Mouse (Mus musculus) liver, adult (tissue): Measurements from ENCODE around the gene Wdr27.

ENCODE experiments used
- GATA4 ChIP-seq: IDR thresholded peaks from 2 replicates; pipeline ENCODE4 v1.6.1; 2014; ENCODE audit warnings: mild to moderate bottlenecking, low read length; ENCODE audit not compliant: insufficient replicate concordance

Gene Wdr27

GRCm38 (mm10) chr17:14927644-14928218 is 15.2 kb downstream of the Wdr27 start:
- no peak for TF ChIP-seq GATA4

- TF ChIP-seq GATA4, result no peak
Observed at GRCm38 (mm10) chr17:14921582-14921981, 21.4 kb downstream of the Wdr27 start.

GRCm38 (mm10) chr17:14917866-14918265 is 25.1 kb downstream of the Wdr27 start:
- TF ChIP-seq GATA4, result no peak

- TF ChIP-seq GATA4, result no peak
Observed at GRCm38 (mm10) chr17:14914401-14914800, 28.6 kb downstream of the Wdr27 start.

GRCm38 (mm10) chr17:14912981-14913380 is 30.0 kb downstream of the Wdr27 start:
- no peak for TF ChIP-seq GATA4

- TF ChIP-seq GATA4, result no peak
Observed at GRCm38 (mm10) chr17:14912420-14912819, 30.5 kb downstream of the Wdr27 start.

GRCm38 (mm10) chr17:14910771-14911170 is 32.2 kb downstream of the Wdr27 start:
- TF ChIP-seq GATA4, result no peak

GRCm38 (mm10) chr17:14909331-14909730 is 33.6 kb downstream of the Wdr27 start:
- TF ChIP-seq GATA4, result no peak

GRCm38 (mm10) chr17:14907136-14907535 is 35.8 kb downstream of the Wdr27 start:
- no peak for TF ChIP-seq GATA4

GRCm38 (mm10) chr17:14906611-14907010 is 36.3 kb downstream of the Wdr27 start:
- TF ChIP-seq GATA4, result no peak

GRCm38 (mm10) chr17:14904637-14905265 is 38.2 kb downstream of the Wdr27 start:
- no peak for TF ChIP-seq GATA4

- TF ChIP-seq GATA4, result no peak
Observed at GRCm38 (mm10) chr17:14904206-14904605, 38.8 kb downstream of the Wdr27 start.

- no peak for TF ChIP-seq GATA4
Observed at GRCm38 (mm10) chr17:14903212-14903611, 39.7 kb downstream of the Wdr27 start.

GRCm38 (mm10) chr17:14898972-14899371 is 44.0 kb downstream of the Wdr27 start:
- TF ChIP-seq GATA4, result no peak

- no peak for TF ChIP-seq GATA4
Observed at GRCm38 (mm10) chr17:14886933-14887332, 56.0 kb downstream of the Wdr27 start.

- TF ChIP-seq GATA4, result no peak
Observed at GRCm38 (mm10) chr17:14874656-14875204, 68.2 kb downstream of the Wdr27 start.

GRCm38 (mm10) chr17:14860220-14860619 is 82.7 kb downstream of the Wdr27 start:
- no peak for TF ChIP-seq GATA4
